Mouse (Mus musculus) erythroblast, embryonic 14.5 days (primary cell): ENCODE measurements at regions not wholly inside any gene's neighbourhood (a gene's known extent, or its start where the extent isn't known, plus 50 kb on each side); places are given as distances from the start of the nearest gene placed in this dataset.

ENCODE experiments used
- H3K27me3 ChIP-seq: 2 replicates; pipeline ENCODE4 v1.6.1; 2012; ENCODE audit warnings: inconsistent platforms; ENCODE audit not compliant: control insufficient read depth
- H3K36me3 ChIP-seq: 2 replicates; pipeline ENCODE4 v1.6.1; 2012; ENCODE audit warnings: mild to moderate bottlenecking, inconsistent platforms; ENCODE audit not compliant: control insufficient read depth
- H3K4me1 ChIP-seq: 2 replicates; pipeline ENCODE4 v1.6.1; 2012; ENCODE audit warnings: inconsistent platforms; ENCODE audit not compliant: control insufficient read depth
- H3K4me3 ChIP-seq: replicated peaks from 2 replicates; pipeline ENCODE3; 2012; ENCODE audit warnings: moderate library complexity, mild to moderate bottlenecking, inconsistent platforms
- H3K9me3 ChIP-seq: 2 replicates; pipeline ENCODE4 v1.6.1; 2012; ENCODE audit warnings: low read length, inconsistent platforms, mixed read lengths; ENCODE audit not compliant: control insufficient read depth
- GATA1 ChIP-seq: IDR thresholded peaks from 2 replicates; pipeline ENCODE4 v1.6.1; 2012; ENCODE audit warnings: low read length, inconsistent platforms, mixed read lengths
- TAL1 ChIP-seq: IDR thresholded peaks from 3 replicates; pipeline ENCODE4 v1.6.1; 2012; ENCODE audit warnings: low read length, inconsistent platforms, mixed read lengths

DNA sequence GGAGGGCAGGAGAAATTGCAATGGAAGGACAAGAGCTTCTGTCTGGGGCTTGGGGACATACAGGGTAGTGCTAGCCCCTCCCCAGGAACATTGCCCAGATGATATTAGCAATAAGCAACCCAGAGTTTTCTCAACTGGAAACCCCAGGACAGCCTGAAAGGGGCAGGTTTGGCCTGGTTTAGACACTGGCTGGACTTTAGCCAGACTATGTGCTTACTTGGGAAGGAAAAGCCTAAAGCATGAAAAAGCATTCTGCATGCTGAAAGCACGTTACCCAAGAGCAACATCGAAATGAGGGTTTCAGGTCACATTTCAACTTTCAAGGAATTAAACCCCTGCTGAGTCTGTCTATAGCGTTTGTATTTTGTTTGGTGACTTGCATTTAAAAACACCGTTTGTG is 128.1 kb upstream of the Gm26657 start:
- Histone ChIP-seq H3K4me3 (no peak overlapping the region), H3K9me3 (no peaks in the 10 kb centered on the region), H3K4me1 (no peaks in the 10 kb centered on the region), H3K36me3 (no peaks in the 10 kb centered on the region), H3K27me3 (no peaks in the 10 kb centered on the region)
- TF ChIP-seq TAL1 (no peak), GATA1 (no peak)

DNA sequence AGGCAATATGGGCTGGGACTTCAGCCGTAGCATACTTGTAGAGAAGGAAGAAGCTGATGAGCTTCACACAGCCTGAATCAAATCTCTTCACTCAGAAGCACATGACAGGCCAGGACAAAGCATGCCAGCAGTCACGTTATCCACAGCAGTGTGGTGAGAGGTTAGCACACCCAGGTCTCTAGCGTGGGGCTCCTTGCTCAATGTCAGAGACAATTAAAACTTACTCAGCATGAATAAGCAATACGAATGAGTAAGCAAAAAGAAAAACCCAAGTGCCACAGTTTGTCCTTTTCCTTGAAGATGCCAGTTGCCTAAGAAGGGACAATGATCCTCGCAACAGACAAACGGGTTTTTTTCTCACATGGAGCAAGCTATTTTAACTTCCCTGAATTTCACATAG is 129.6 kb upstream of the Gm26657 start:
- H3K36me3 ChIP-seq = no peaks in the 10 kb centered on the region
- TF ChIP-seq TAL1 = no peak
- TF ChIP-seq GATA1 = no peak
- H3K4me1 ChIP-seq = no peaks in the 10 kb centered on the region
- no peaks in the 10 kb centered on the region for H3K9me3 ChIP-seq
- no peaks in the 10 kb centered on the region for H3K27me3 ChIP-seq
- no peak overlapping the region for H3K4me3 ChIP-seq

DNA sequence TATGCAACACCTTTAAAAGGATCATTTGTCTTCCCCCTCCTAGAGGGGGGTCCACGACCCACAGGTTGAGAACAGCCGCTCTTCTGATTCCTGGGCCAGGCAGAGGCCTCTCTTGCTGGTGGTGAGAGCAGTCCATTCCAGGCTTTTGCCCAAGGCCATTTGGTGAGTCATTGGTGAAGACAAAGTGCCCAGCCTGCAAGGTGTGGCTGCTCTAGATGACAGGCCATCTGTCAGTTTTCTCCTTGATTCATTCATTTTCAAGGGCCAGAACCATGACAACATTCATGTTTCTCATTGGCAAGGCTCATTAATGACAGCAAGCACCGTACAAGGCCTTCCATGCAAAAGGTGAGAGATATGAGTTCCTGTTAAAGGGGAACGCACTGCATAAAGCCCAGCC is 131.2 kb upstream of the Gm26657 start:
- Histone ChIP-seq H3K27me3 (no peaks in the 10 kb centered on the region), H3K4me3 (no peak overlapping the region), H3K36me3 (no peaks in the 10 kb centered on the region), H3K9me3 (no peaks in the 10 kb centered on the region), H3K4me1 (no peaks in the 10 kb centered on the region)
- TF ChIP-seq TAL1 (no peak), GATA1 (no peak)

DNA sequence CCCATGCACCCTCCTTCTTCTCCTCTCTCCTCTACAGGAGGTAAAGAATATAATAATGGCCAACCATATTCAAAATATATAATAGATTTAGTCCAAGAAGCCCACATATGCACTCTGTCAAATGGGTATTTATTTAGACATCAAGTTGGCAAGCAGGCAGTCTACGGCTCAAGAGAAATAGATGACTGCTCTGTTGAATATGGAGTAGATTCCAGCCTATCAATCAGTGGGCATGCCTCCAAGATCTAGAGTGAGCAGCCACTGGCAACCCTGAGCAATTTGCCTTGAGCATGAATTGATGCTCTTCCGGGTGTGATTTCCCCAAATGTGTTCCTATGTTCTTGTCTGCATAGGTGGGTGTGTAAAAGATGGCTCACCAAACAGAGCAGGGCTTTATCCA is 141.5 kb upstream of the Gm26657 start:
- no peaks in the 10 kb centered on the region for H3K36me3 ChIP-seq
- H3K27me3 ChIP-seq = no peaks in the 10 kb centered on the region
- peaks cover 2% of the 10 kb centered on the region; the same call in 1 of the 2 replicates for H3K9me3 ChIP-seq
- TF ChIP-seq TAL1 (no peak), GATA1 (no peak)
- no peak overlapping the region for H3K4me3 ChIP-seq
- H3K4me1 ChIP-seq = no peaks in the 10 kb centered on the region

DNA sequence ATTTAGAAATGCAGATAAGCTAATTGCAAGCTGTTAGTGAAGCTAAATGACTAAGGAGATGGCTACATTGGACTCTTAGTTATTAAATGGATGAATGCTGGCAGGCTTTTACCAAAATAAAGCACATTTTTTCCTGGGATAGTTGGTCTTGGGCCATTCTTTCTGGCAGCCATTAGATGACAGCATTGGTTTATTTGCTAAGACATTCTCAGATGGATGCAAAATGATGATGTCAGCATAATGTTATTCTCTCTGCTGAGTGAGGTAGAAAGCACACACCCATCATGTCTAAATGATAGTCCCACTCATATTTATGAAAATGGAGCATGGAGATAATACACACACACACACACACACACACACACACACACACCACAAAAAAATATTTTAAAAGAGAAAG is 141.9 kb upstream of the Gm26657 start:
- peaks cover 2% of the 10 kb centered on the region; the same call in 1 of the 2 replicates for H3K9me3 ChIP-seq
- H3K4me3 ChIP-seq = no peak overlapping the region
- no peaks in the 10 kb centered on the region for H3K36me3 ChIP-seq
- TF ChIP-seq TAL1 = no peak
- no peak for TF ChIP-seq GATA1
- no peaks in the 10 kb centered on the region for H3K4me1 ChIP-seq
- no peaks in the 10 kb centered on the region for H3K27me3 ChIP-seq

DNA sequence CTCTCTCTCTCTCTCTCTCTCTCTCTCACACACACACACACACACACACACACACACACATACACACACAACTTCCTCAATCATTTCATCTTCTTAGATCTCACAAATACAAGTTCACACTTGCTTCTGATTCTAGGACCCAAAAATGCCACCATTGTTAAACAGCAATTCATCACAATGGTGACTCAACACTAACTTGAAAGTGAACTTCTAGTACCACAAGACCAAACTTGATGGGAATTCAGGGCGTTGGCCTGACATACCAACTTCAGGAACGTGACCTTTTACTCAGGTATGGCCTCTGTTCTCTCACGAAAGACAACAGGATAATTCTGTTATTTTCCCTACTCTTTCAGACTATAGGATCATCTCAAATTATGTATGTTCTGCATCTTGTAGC is 157.5 kb upstream of the Gm26657 start:
- Histone ChIP-seq H3K9me3 (no peaks in the 10 kb centered on the region), H3K36me3 (no peaks in the 10 kb centered on the region), H3K4me1 (no peaks in the 10 kb centered on the region), H3K4me3 (no peak overlapping the region), H3K27me3 (no peaks in the 10 kb centered on the region)
- TF ChIP-seq TAL1 (no peak), GATA1 (no peak)

DNA sequence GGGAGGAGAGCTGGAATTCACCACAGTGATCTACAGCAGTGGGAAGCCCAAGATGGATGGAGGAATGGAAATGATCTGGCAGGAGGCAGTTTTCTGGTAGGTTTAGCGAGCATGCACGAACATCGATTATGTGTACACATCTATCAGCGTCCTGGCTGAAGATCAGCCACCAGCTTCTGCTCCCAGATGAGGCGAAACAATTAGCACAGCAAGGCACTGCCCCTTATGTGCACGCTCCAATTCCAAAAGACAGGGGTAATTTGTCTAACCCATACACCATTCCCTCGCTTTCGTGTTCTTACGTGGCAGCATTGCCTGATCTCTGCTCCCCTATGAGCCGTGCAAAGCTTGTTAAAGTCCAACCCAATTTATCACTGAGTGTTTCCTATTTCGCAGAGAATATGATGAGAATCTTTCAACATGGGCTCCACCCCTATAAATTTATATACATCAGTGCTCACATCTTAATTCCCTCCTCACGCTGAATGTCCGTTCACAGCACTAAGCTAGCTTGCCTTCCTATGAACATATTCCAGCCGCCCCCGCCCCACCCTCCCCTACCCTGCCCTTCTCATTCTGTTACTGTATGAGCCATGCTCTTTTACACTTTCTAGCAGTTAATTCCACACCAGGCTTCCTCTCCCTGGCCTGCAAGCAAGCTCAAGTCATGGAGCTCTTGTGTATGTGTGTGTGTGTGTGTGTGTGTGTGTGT is 162.9 kb upstream of the Gm26657 start:
- H3K9me3 ChIP-seq = peaks cover 4% of the 10 kb centered on the region
- no peaks in the 10 kb centered on the region for H3K4me1 ChIP-seq
- TF ChIP-seq TAL1 (no peak), GATA1 (no peak)
- H3K27me3 ChIP-seq = no peaks in the 10 kb centered on the region
- H3K4me3 ChIP-seq = no peak overlapping the region
- H3K36me3 ChIP-seq = no peaks in the 10 kb centered on the region

DNA sequence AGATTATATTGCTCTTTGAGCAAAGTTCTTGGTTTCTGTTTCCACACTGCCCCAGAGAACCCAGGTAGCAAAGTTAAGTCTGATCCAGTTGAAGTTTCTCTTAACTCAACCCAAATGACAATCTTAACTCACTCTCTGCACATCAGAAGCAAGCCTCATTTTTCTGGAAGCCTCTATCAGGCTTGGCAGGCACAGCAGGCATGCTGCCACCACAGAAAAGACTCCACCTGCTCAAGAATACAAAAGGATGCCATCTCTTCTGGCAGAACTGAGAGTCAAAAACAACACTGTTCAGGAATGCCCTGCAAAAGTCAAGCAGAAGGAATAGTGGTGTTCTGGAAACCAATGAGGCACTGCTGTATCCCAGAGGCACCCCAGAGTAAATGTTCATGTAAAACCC is 187.7 kb upstream of the Gm26657 start:
- no peaks in the 10 kb centered on the region for H3K27me3 ChIP-seq
- no peaks in the 10 kb centered on the region for H3K36me3 ChIP-seq
- H3K9me3 ChIP-seq = peaks cover 3% of the 10 kb centered on the region; the same call in 1 of the 2 replicates
- no peak overlapping the region for H3K4me3 ChIP-seq
- no peaks in the 10 kb centered on the region for H3K4me1 ChIP-seq
- no peak for TF ChIP-seq GATA1
- TF ChIP-seq TAL1 = no peak

DNA sequence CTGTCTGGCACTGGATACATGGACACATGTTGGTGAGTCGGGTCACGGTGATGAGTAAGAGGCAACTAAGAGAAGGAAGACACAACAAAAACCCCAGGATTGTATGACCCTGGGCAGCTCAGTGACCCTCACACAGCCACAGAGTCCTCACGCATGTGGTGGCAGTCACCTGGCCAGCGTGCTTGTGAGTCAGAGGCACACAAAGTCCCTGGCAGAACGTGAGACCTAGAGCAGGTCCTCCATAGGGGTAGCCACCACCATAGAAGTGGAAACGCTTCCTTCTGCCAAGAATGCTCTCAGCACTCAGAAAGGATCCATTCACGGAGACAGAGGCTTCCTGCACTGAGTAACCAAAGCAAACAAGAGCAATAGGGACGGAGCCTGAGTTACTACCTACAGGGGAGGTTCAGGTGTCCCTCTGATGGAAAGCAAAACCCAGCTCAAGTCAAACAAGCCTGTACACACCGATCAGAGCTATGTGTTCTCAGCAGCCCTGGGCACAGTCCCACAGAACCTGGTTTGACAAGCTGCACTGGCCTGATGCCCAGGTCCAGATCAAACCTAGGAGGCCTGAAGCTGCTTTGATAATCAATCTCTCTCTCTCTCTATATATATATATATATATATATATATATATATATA is 206.4 kb upstream of the Gm26657 start:
- no peaks in the 10 kb centered on the region for H3K27me3 ChIP-seq
- TF ChIP-seq GATA1 (no peak), TAL1 (no peak)

DNA sequence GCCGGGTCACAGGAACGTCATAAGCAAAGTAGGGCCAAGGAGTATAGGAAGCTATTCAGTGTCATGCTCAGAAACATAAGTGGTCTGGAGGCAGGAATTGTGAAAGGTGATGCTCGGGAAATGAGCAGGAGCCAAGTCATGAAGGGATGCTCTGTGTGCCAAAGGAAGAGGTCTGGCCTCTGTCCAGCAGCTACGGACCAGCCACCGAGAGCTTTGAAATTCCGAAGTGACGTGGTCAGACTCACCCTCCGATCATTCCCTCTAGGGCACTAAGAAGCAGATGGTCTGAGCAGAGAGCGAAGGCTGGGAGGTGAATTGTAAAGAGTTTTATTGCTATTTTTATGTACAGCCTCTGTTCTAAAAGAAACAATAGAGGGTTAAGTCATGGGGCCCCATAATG is 206.9 kb upstream of the Gm26657 start:
- H3K4me1 ChIP-seq = no peaks in the 10 kb centered on the region
- H3K4me3 ChIP-seq = no peak overlapping the region
- no peaks in the 10 kb centered on the region for H3K36me3 ChIP-seq
- no peaks in the 10 kb centered on the region for H3K27me3 ChIP-seq
- H3K9me3 ChIP-seq = no peaks in the 10 kb centered on the region
- TF ChIP-seq TAL1 = no peak
- no peak for TF ChIP-seq GATA1

More for the DNA sequence above, 206.4 kb upstream of the Gm26657 start:
- Histone ChIP-seq H3K4me1 (no peaks in the 10 kb centered on the region), H3K36me3 (no peaks in the 10 kb centered on the region), H3K9me3 (no peaks in the 10 kb centered on the region), H3K4me3 (no peak overlapping the region)
